Mouse (Mus musculus): ENCODE data around the gene Lpin2.

DNA sequence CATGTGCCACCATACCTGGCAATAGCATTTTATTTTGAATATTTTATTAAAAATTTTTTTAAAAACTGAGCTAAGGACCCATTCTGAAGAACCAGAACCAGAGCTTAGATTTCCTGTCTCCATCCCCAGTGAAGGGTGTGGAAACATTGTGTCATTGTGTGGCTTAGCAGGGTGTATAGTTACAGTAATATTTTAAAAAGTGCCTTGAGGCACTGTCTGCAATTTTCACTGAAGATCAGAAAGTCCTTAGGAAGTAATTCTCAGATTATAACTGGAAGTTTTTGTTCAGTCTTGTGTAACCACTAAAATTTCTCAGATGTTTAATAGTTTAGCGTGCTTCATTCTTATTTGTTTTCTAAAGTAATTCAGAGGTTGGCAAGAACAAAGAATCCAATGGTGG, 11.1 kb downstream of the Lpin2 start:
- no peak for TF ChIP-seq POLR2A (IDR thresholded peaks at IDR 0.05; ENCODE audit: control insufficient read depth, low read depth, low read length)
- TF ChIP-seq CTCF (IDR thresholded peaks at IDR 0.05; ENCODE audit: control insufficient read depth, insufficient read depth, insufficient replicate concordance, low read depth, low read length): no peak

All from testis, adult 2 months (tissue).